Mouse (Mus musculus): ENCODE results near the gene Ap1s1. TPM values are rescaled to one million over a fixed set of nuclear protein-coding genes. Genes with fewer than 3 reads are reported as not detected.

Gene Ap1s1
- total and polyA plus RNA-seq, 3 experiments: 154 to 218 (median 211) TPM

DNA sequence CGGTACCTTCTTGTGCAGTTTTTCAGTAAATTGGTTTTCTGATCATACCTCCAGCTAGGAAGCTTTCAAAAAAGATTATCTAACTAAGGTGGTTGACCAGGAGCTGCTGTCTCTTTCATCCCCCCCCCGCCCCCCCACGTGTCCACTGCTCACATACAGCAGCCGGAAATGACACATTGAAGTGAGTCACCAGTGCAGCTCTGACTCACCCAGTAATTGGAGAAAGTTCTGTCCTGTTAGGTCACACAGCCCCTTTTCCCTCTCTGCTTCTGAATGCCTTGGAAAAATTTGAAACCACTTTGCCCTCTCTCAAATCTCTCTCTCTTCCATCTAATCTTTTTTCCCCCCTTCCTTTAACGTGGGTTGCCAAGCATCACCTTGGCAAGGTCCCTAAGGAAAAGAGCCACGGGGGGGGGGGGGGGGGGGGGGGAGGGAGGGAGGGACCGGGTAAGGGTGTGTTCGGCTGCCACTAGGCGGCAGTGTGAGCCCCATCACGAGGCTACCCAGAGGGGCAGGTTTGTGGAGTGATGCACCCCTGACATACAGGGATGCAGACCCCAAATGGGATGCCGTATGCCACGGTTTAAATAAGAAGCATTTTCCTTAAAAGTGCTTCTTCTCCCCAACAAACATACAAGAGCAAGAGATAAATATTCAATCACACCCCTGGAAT is 16.0 kb upstream of the Ap1s1 start (continued):
- no peak for TF ChIP-seq CHD1 (IDR thresholded peaks at IDR 0.05; ENCODE audit: low read depth, low read length)
- peak; percentile 38; the same call in 1 of the 2 replicates for TF ChIP-seq SIN3A (IDR thresholded peaks at IDR 0.05; ENCODE audit: low read length)
- peak; percentile 45; the same call in 1 of the 2 replicates for TF ChIP-seq ZC3H11A (IDR thresholded peaks at IDR 0.05; ENCODE audit: low read depth, low read length)
- TF ChIP-seq MAZ (IDR thresholded peaks at IDR 0.05; ENCODE audit: low read depth, low read length): no peak; the same call in 1 of the 2 replicates
- no peak for TF ChIP-seq KAT2A (conservative IDR thresholded peaks at IDR 0.05; ENCODE audit: low read depth, low read length)
- TF ChIP-seq POLR2AphosphoS5 (IDR thresholded peaks at IDR 0.05; ENCODE audit: borderline replicate concordance, low read depth, low read length): no peak
- no peak for TF ChIP-seq ZNF384 (IDR thresholded peaks at IDR 0.05; ENCODE audit: low read depth, low read length)
- TF ChIP-seq SMC3 (IDR thresholded peaks at IDR 0.05; ENCODE audit: low read depth, low read length): peak; percentile 57
- peak; percentile 39 for TF ChIP-seq RAD21 (IDR thresholded peaks at IDR 0.05; ENCODE audit: low read depth, low read length)
- no peak for TF ChIP-seq MYB (IDR thresholded peaks at IDR 0.05; ENCODE audit: low read depth, low read length)
- TF ChIP-seq MEF2A (IDR thresholded peaks at IDR 0.05; ENCODE audit: extremely low read depth, insufficient replicate concordance, low read depth, low read length, poor library complexity, severe bottlenecking): no peak

DNA sequence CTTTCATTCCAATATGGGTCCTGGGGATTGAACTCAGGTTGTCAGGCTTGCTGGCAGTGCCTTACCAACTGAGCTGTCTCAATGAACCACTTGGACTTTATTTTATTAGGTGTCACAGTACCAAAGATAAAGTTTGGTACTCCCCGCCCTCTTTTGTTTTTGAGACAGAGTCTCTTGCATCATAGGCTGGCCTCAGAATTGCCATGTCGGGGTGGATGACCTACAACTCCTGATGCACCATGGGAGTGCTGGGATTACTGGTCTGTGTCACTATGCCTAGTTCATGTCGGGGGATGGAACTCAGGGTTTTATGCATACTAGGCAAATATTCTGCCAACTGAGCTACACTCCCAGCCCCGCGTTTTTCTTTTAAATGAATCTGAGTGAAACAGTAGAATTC is 8.9 kb upstream of the Ap1s1 start:
- no peaks in the 10 kb centered on the region for H3K79me2 ChIP-seq (ENCODE audit: control insufficient read depth, insufficient read depth, low read length, poor library complexity)
- H3K9me3 ChIP-seq (replicated peaks; ENCODE audit: insufficient read depth, low read length): no peaks in the 10 kb centered on the region
- no peaks in the 10 kb centered on the region for H3K27me3 ChIP-seq (ENCODE audit: control insufficient read depth in 1 of 2, insufficient read depth in 2 of 2, low read length in 2 of 2)
- no peak overlapping the region for H3K9ac ChIP-seq (ENCODE audit: control insufficient read depth, low read depth, low read length, poor library complexity, severe bottlenecking)
- DNase-seq (ENCODE audit: low read depth, low spot score): no peak
- H3K36me3 ChIP-seq (ENCODE audit: control insufficient read depth in 1 of 2, insufficient read depth in 2 of 2, low read length in 2 of 2): no peaks in the 10 kb centered on the region
- no peak overlapping the region for H3K4me3 ChIP-seq (ENCODE audit: control insufficient read depth in 1 of 2, insufficient read depth in 1 of 2, low read depth in 2 of 2, low read length in 2 of 2)
- no peak overlapping the region for H3K27ac ChIP-seq (ENCODE audit: control insufficient read depth, low read depth, low read length)
- no peaks in the 10 kb centered on the region for H3K4me1 ChIP-seq (ENCODE audit: control insufficient read depth in 1 of 2, insufficient read depth in 2 of 2, low read length in 2 of 2)
- TF ChIP-seq RAD21 (IDR thresholded peaks at IDR 0.05; ENCODE audit: low read depth, low read length) (no peak), POLR2AphosphoS2 (IDR thresholded peaks at IDR 0.05; ENCODE audit: low read length) (no peak), CTCF (IDR thresholded peaks at IDR 0.05 in 2 of 3, conservative IDR thresholded peaks at IDR 0.05 in 1 of 3; ENCODE audit: control insufficient read depth in 1 of 3, insufficient read depth in 1 of 3, low read depth in 2 of 3, low read length in 3 of 3, poor library complexity in 1 of 3, severe bottlenecking in 1 of 3) (no peak)

DNA sequence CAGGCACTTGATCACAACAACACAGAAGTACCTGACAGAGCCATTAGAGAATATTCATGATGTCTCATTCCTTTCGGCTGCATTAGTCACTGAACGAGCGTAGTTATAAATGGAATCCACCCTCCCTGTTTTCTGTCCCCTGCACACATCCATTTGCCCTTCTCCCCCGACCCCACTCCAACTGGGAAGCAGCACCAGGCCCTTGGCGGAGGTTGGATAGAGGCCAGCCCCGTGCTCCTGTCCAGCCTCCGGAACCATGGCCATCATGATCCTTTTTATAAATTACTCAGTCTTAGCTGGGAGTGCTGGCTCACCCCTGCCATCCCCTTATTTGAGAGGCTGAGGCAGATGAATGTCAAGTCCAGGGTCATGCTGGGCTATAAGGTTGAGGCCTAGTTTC is 8.4 kb upstream of the Ap1s1 start:
- Histone ChIP-seq H3K27ac (ENCODE audit: control insufficient read depth, low read depth, low read length) (no peak overlapping the region), H3K9me3 (replicated peaks; ENCODE audit: insufficient read depth, low read length) (no peaks in the 10 kb centered on the region), H3K9ac (ENCODE audit: control insufficient read depth, low read depth, low read length, poor library complexity, severe bottlenecking) (no peak overlapping the region), H3K4me1 (ENCODE audit: control insufficient read depth in 1 of 2, insufficient read depth in 2 of 2, low read length in 2 of 2) (no peaks in the 10 kb centered on the region), H3K36me3 (ENCODE audit: control insufficient read depth in 1 of 2, insufficient read depth in 2 of 2, low read length in 2 of 2) (no peaks in the 10 kb centered on the region), H3K79me2 (ENCODE audit: control insufficient read depth, insufficient read depth, low read length, poor library complexity) (no peaks in the 10 kb centered on the region), H3K4me3 (ENCODE audit: control insufficient read depth in 1 of 2, insufficient read depth in 1 of 2, low read depth in 2 of 2, low read length in 2 of 2) (no peak overlapping the region), H3K27me3 (ENCODE audit: control insufficient read depth in 1 of 2, insufficient read depth in 2 of 2, low read length in 2 of 2) (no peaks in the 10 kb centered on the region)
- no peak for DNase-seq (ENCODE audit: low read depth, low spot score)
- TF ChIP-seq NELFE (IDR thresholded peaks at IDR 0.05; ENCODE audit: low read depth, low read length): no peak
